Mouse (Mus musculus): ENCODE measurements around the gene Mcm2.
A peak's percentile ranks its signal among the peaks of the same experiment; 100 is the strongest.

The Mcm2 gene

DNA sequence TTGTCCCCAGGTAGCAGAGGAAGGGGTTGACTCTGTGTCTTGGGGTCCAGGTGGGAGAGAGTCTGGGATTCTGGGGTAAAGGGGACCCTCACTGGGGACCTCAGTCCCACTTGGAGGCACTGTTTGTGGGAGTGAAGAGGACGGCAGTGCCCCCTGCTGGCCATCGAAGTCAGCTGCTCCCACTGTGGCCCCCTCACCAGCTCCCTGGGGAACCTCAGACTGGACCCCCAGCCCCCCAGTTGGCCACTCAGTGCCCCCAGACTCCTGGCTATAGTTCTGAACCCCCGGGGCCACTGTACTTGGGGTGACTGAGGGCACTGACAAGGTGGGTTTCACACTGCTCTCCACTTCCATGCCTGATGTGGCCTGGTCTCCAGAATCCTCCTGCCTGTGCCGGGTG lies 49.3 kb downstream of the Mcm2 start:
- DNase-seq (ENCODE audit: low read depth, low spot score), result peak; percentile 53

DNA sequence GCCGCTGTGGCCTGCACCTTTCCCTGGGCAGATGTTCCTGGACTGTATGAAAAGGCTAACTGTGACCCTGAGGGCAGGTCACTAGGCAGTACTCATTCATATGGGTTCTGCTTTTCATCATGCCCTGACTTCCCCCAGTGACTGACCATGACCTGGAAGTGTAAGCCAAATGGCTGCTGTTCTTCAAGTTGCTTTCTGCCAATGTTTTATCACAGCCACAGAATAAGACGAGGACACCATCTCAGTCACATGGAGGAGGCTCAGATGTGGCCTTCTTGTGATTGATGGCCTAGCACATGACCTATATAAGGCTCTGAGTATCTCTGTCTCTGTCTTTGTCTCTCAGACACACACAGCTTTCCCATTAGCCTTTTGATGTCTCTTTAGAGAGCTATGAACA lies 51.0 kb downstream of the Mcm2 start:
- no peak for DNase-seq (ENCODE audit: low read depth, low spot score)

- no peak for DNase-seq (ENCODE audit: low read depth, low spot score)
Observed at GRCm38 (mm10) chr6:88844901-88845565, 53.5 kb downstream of the Mcm2 start.

DNA sequence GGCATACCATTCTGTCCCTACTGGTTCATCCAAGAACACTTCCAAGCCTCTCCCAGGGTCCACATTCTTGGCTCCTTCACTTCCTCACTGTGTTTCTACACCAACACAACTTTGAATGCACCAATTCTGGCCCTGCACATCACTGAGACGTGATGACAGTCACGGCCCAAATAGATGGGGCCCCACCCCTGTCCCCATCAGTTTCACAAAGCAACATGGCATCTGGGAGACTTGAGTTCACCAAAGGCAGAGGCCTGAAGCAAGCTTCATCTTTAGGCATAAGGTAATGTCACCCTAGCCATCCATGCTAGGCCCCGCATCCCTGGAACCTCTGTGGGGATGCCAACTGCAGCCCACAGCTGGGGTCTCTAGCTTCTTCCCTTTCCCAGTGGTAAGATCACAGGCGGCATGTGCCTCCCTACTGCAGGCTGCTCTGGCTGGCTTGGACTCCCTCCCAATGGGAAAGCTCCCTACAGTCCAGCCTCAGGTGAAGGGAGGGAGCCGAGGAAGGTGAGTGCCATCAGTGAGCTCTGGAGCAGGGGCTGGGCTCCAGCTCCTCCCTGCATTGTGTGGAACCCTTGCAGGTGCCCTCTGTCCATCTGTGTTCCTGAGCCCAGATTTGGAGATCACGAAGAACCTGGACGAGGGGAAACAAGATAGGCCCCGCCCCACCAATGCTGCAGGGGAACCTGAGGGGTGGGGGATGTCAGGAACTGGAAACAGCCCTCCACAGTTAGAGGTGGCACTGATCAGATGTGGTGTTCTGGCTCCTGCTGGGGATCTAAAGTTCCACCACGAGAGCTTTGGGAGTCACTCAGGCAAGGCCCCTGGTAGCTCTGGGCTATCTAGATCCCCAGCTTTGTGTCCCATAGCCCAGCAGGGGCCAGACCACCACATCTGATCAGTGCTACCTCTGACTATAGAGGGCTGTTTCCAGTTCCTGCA lies 54.5 kb downstream of the Mcm2 start:
- DNase-seq (ENCODE audit: low read depth, low spot score), result no peak

GRCm38 (mm10) chr6:88843241-88843640 lies 55.3 kb downstream of the Mcm2 start:
- DNase-seq (ENCODE audit: low read depth, low spot score), result no peak

GRCm38 (mm10) chr6:88842731-88843151 lies 55.8 kb downstream of the Mcm2 start:
- DNase-seq (ENCODE audit: low read depth, low spot score), result no peak

GRCm38 (mm10) chr6:88841781-88842689 lies 56.5 kb downstream of the Mcm2 start, which contains the start of gene Abtb1:
Gene Abtb1, minus strand, starts transcription at chr6:88841984.
- DNase-seq (ENCODE audit: low read depth, low spot score), result peak; percentile 100

GRCm38 (mm10) chr6:88841514-88841780 lies 57.1 kb downstream of the Mcm2 start:
- no peak for DNase-seq (ENCODE audit: low read depth, low spot score)

GRCm38 (mm10) chr6:88840791-88841513 lies 57.6 kb downstream of the Mcm2 start:
- no peak for DNase-seq (ENCODE audit: low read depth, low spot score)

- no peak for DNase-seq (ENCODE audit: low read depth, low spot score)
Observed at GRCm38 (mm10) chr6:88840211-88840610, 58.4 kb downstream of the Mcm2 start.

GRCm38 (mm10) chr6:88839135-88839970 lies 59.2 kb downstream of the Mcm2 start:
- DNase-seq (ENCODE audit: low read depth, low spot score), result no peak

DNA sequence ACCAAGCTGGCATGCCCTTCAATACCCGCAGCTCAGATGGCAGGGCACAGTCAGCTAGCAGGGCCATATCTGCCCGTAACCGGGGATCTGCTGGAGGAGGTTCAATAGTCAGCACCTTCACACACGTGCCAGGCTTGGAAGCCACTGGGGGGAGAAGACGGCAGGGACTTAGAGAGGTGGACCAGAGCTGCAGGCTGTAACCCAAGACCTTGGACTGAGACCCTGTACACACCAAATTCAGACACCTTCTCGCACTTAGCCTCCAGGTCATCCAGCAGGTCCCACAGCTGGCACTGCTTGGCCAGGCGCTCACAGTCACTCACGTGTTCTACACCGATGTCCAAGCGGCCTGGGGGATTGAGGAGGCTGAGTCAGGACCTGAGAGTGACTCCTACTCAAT lies 60.0 kb downstream of the Mcm2 start:
- no peak for DNase-seq (ENCODE audit: low read depth, low spot score)

DNA sequence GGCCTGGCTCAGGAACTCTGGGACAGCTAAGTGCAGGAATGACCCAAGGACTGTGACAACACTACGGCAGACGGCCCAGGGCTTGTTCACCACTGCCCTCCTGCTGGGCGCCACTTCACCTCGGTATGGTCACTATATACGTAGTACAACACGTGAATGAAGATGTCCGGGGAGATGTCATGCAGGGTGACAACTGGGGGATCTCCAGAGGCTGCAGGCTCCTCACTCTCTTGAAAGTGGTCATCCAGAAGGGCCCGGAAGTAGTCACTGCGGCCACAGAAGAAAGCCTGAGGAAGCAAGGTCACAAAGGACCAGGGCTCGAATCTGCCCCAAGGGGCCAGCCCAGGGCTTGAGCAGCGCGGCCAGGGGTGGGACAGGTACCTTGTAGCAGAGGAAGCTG lies 60.6 kb downstream of the Mcm2 start:
- DNase-seq (ENCODE audit: low read depth, low spot score), result no peak

DNA sequence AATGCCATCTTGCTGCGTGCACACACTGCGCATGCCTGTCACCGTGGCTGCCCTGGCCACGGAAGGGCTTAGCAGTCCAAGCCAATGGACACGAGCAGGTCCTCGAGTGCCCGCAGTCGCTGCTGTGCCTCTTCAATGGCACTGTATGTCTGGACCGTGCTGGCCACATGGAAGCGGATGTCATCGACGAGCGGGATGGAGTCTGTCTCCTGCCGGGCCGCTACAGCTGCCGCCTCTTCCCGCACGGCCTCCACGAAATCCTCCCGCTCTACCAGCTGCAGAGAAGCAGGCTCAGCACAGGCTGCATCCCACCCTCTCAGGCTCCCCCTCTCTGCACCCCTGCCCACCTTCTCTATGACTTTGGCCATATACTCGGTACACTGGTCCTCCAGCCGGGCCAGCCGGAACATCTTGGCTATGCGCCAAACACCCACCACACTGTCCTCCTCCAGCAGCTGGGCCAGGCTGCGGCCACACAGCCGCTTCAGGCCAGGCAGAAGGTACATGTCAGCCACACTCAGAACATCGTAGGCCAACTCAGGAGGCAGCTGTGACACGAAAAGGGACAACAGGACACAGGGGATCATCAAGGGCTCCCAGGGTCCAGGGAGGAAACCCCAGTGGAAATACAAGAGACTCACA lies 62.3 kb downstream of the Mcm2 start:
- DNase-seq (ENCODE audit: low read depth, low spot score), result no peak

DNA sequence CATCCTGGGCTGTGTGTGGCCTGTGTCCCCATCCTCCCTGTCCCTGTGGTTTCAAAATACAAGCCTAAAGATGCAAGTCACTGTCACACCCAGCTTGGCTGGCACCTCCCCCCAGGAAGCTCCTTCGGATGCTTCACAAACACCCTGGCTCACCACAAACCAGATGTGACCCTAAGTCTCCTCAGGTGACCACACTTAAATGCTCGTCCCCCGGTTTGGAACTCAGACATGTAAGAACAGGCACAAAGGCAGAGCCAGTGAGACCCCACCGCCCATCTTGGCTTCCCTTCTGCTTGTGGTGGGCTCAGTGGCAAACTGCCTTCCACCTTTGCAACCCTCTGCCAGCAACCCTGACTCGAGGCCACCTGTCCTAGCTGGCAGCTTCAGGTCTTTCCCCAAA lies 63.5 kb downstream of the Mcm2 start:
- peak; percentile 30 for DNase-seq (ENCODE audit: low read depth, low spot score)
